Mouse (Mus musculus): ENCODE measurements around the gene Oog3. TPM values are rescaled to one million over a fixed set of nuclear protein-coding genes. Genes with fewer than 3 reads are reported as not detected.

Oog3 gene
- not detected in 2 replicates for polyA plus RNA-seq (2012; rRNA removed)

- no peak for TF ChIP-seq CTCF (IDR thresholded peaks at IDR 0.05; ENCODE audit: borderline replicate concordance, insufficient read depth, low read depth, low read length)
- TF ChIP-seq POLR2A (IDR thresholded peaks at IDR 0.05; ENCODE audit: borderline replicate concordance, insufficient read depth, low read length) = no peak
- 74% methylated on average over 1 of the region's 1 CpGs for WGBS
- no peak within 1 kb of the TSS for H3K4me3 ChIP-seq (replicated peaks; ENCODE audit: insufficient read depth, low read depth, low read length)
Observed at GRCm38 (mm10) chr4:144162563-144162962, at the start of gene Oog3. Gene Oog3 (minus strand): TSS chr4:144162663.

GRCm38 (mm10) chr4:144190419-144190818 is 28.0 kb upstream of the Oog3 start, which contains the start of gene Oog2:
Gene Oog2 (plus strand): TSS chr4:144190719.
- no peak for TF ChIP-seq CTCF (IDR thresholded peaks at IDR 0.05; ENCODE audit: borderline replicate concordance, insufficient read depth, low read depth, low read length)
- no peak for TF ChIP-seq POLR2A (IDR thresholded peaks at IDR 0.05; ENCODE audit: borderline replicate concordance, insufficient read depth, low read length)

More at GRCm38 (mm10) chr4:144162563-144162962, at the start of gene Oog3:
- Histone ChIP-seq H3K4me1 (ENCODE audit: control insufficient read depth, insufficient read depth, low read length) (no peaks in the 10 kb centered on the region), H3K27me3 (ENCODE audit: control insufficient read depth, insufficient read depth, low read length) (no peaks in the 10 kb centered on the region), H3K27ac (ENCODE audit: insufficient read depth, low read length) (no peak within 1 kb of the TSS)
- DNase-seq = no peak

More at GRCm38 (mm10) chr4:144190419-144190818, 28.0 kb upstream of the Oog3 start, which contains the start of gene Oog2:
- Histone ChIP-seq H3K4me1 (ENCODE audit: control insufficient read depth, insufficient read depth, low read length) (no peaks in the 10 kb centered on the region), H3K27me3 (ENCODE audit: control insufficient read depth, insufficient read depth, low read length) (no peaks in the 10 kb centered on the region), H3K27ac (ENCODE audit: insufficient read depth, low read length) (no peak within 1 kb of the TSS), H3K4me3 (replicated peaks; ENCODE audit: insufficient read depth, low read depth, low read length) (no peak within 1 kb of the TSS)
- 17% methylated on average over 1 of the region's 1 CpGs for WGBS
- DNase-seq = no peak

Other genes starting within 250 kb of the Oog3 start
- gene Pramef25, start 211.6 kb downstream of the Oog3 start, polyA plus RNA-seq (2012; rRNA removed) = not detected in 2 replicates
- not detected in 2 replicates for gene Gm13101, start 195.7 kb downstream of the Oog3 start, polyA plus RNA-seq (2012; rRNA removed)
- gene Pramef17, start 168.3 kb downstream of the Oog3 start, polyA plus RNA-seq (2012; rRNA removed) = not detected in 2 replicates
- gene Pramel4, start 103.5 kb downstream of the Oog3 start, polyA plus RNA-seq (2012; rRNA removed) = not detected in 2 replicates
- gene Gm13102, start 56.2 kb downstream of the Oog3 start, polyA plus RNA-seq (2012; rRNA removed) = not detected in 2 replicates
- not detected in 2 replicates for gene Oog2, start 28.1 kb upstream of the Oog3 start, polyA plus RNA-seq (2012; rRNA removed)
- gene C87977, start 50.7 kb upstream of the Oog3 start, polyA plus RNA-seq (2012; rRNA removed) = not detected in 2 replicates
- gene Pramel5, start 117.8 kb upstream of the Oog3 start, polyA plus RNA-seq (2012; rRNA removed) = not detected in 2 replicates
- not detected in 2 replicates for gene Gm13128, start 167.6 kb upstream of the Oog3 start, polyA plus RNA-seq (2012; rRNA removed)
- not detected in 2 replicates for gene Gm13119, start 195.3 kb upstream of the Oog3 start, polyA plus RNA-seq (2012; rRNA removed)
- gene Pramef20, start 215.3 kb upstream of the Oog3 start, polyA plus RNA-seq (2012; rRNA removed) = not detected in 2 replicates
- not detected in 2 replicates for gene Pramef12, start 245.8 kb upstream of the Oog3 start, polyA plus RNA-seq (2012; rRNA removed)

All from cerebellum, adult 2 months (tissue).